Mouse (Mus musculus) kidney, embryonic 15.5 days (tissue): ENCODE measurements at regions not wholly inside any gene's neighbourhood (a gene's known extent, or its start where the extent isn't known, plus 50 kb on each side); places are given as distances from the start of the nearest gene placed in this dataset.

Source experiments
- ATAC-seq: fragments of 200-750 bp; cut with Nextera tagmentation; replicated peaks from 2 replicates; pipeline ENCODE4 v1.8.0; 2017; ENCODE audit warnings: moderate TSS enrichment; ENCODE audit not compliant: low FRiP score
- H3K27ac ChIP-seq: fragments of 300-500 bp; sonication (generic); 2 replicates; pipeline ENCODE4 v1.5.1; 2015; ENCODE audit warnings: mild to moderate bottlenecking, inconsistent platforms
- H3K27me3 ChIP-seq: fragments of 300-500 bp; sonication (generic); 2 replicates; pipeline ENCODE4 v1.6.1; 2015; ENCODE audit warnings: inconsistent platforms
- H3K36me3 ChIP-seq: fragments of 300-500 bp; sonication (generic); 2 replicates; pipeline ENCODE4 v1.6.1; 2015; ENCODE audit warnings: inconsistent platforms
- H3K4me1 ChIP-seq: fragments of 300-500 bp; sonication (generic); 2 replicates; pipeline ENCODE4 v1.6.1; 2015; ENCODE audit warnings: inconsistent platforms
- H3K4me2 ChIP-seq: fragments of 300-500 bp; sonication (generic); 2 replicates; pipeline ENCODE4 v1.6.1; 2015; ENCODE audit warnings: moderate library complexity, mild to moderate bottlenecking, inconsistent platforms
- H3K4me3 ChIP-seq: fragments of 300-500 bp; sonication (generic); replicated peaks from 2 replicates; pipeline ENCODE4 v1.5.1; 2015; ENCODE audit warnings: mild to moderate bottlenecking, inconsistent platforms
- H3K9ac ChIP-seq: fragments of 300-500 bp; sonication (generic); 2 replicates; pipeline ENCODE4 v1.6.1; 2015; ENCODE audit warnings: mild to moderate bottlenecking, inconsistent platforms
- H3K9me3 ChIP-seq: fragments of 300-500 bp; sonication (generic); replicated peaks from 2 replicates; pipeline ENCODE4 v1.6.1; 2016; ENCODE audit warnings: inconsistent platforms
- WGBS: fragments of 180-500 bp; shearing (Covaris S2); methylation state at CpG from one replicate; pipeline ENCODE4 v1.1.7; 2015; ENCODE audit warnings: mixed read lengths; 5-methylcytosine and 5-hydroxymethylcytosine counted together

GRCm38 (mm10) chr13:102060213-102060612, 292.2 kb upstream of the Pik3r1 start:
- no peaks in the 10 kb centered on the region for H3K36me3 ChIP-seq
- WGBS: 96% methylated on average over 3 of the region's 3 CpGs
- H3K4me3 ChIP-seq: no peak overlapping the region
- 0 out of 2 replicates have a peak, but pooled peaks cover 9% of the 10 kb centered on the region for H3K4me1 ChIP-seq
- H3K27ac ChIP-seq: no peak overlapping the region
- H3K4me2 ChIP-seq: no peak overlapping the region
- no peaks in the 10 kb centered on the region for H3K27me3 ChIP-seq
- no peak for ATAC-seq
- H3K9me3 ChIP-seq: no peaks in the 10 kb centered on the region
- no peak overlapping the region for H3K9ac ChIP-seq

GRCm38 (mm10) chr13:102064590-102065273, 296.7 kb upstream of the Pik3r1 start:
- ATAC-seq: no peak
- no peak overlapping the region for H3K4me2 ChIP-seq
- H3K36me3 ChIP-seq: no peaks in the 10 kb centered on the region
- no peak overlapping the region for H3K4me3 ChIP-seq
- 0 out of 2 replicates have a peak, but pooled peaks cover 9% of the 10 kb centered on the region for H3K4me1 ChIP-seq
- H3K9ac ChIP-seq: no peak overlapping the region
- no peak overlapping the region for H3K27ac ChIP-seq
- no peaks in the 10 kb centered on the region for H3K27me3 ChIP-seq
- no peaks in the 10 kb centered on the region for H3K9me3 ChIP-seq
- WGBS: 24% methylated on average over 7 of the region's 7 CpGs

- H3K4me3 ChIP-seq: no peak overlapping the region
- ATAC-seq: no peak
- H3K9me3 ChIP-seq: no peaks in the 10 kb centered on the region
- H3K27me3 ChIP-seq: no peaks in the 10 kb centered on the region
- no peak overlapping the region for H3K9ac ChIP-seq
- H3K27ac ChIP-seq: no peak overlapping the region
- 59% methylated on average over 5 of the region's 5 CpGs for WGBS
- no peaks in the 10 kb centered on the region for H3K36me3 ChIP-seq
- H3K4me1 ChIP-seq: 0 out of 2 replicates have a peak, but pooled peaks cover 9% of the 10 kb centered on the region
- H3K4me2 ChIP-seq: no peak overlapping the region
These were observed 297.2 kb upstream of the Pik3r1 start for GRCm38 (mm10) chr13:102065274-102065640.

GRCm38 (mm10) chr13:102065796-102066195, 297.8 kb upstream of the Pik3r1 start:
- Histone ChIP-seq H3K27me3 (no peaks in the 10 kb centered on the region), H3K4me2 (no peak overlapping the region), H3K9ac (no peak overlapping the region), H3K27ac (no peak overlapping the region), H3K9me3 (no peaks in the 10 kb centered on the region), H3K4me1 (0 out of 2 replicates have a peak, but pooled peaks cover 9% of the 10 kb centered on the region), H3K36me3 (no peaks in the 10 kb centered on the region), H3K4me3 (no peak overlapping the region)
- ATAC-seq: no peak
- WGBS: 80% methylated on average over 5 of the region's 5 CpGs

- Histone ChIP-seq H3K36me3 (no peaks in the 10 kb centered on the region), H3K4me1 (no peaks in the 10 kb centered on the region), H3K9me3 (no peaks in the 10 kb centered on the region), H3K9ac (no peak overlapping the region), H3K4me3 (no peak overlapping the region), H3K4me2 (no peak overlapping the region), H3K27ac (no peak overlapping the region), H3K27me3 (no peaks in the 10 kb centered on the region)
- no peak for ATAC-seq
- WGBS: 53% methylated on average over 3 of the region's 3 CpGs
These were observed 302.7 kb upstream of the Pik3r1 start for GRCm38 (mm10) chr13:102070740-102071139.

- no peak overlapping the region for H3K4me2 ChIP-seq
- H3K9ac ChIP-seq: no peak overlapping the region
- no peaks in the 10 kb centered on the region for H3K4me1 ChIP-seq
- 66% methylated on average over 4 of the region's 4 CpGs for WGBS
- ATAC-seq: no peak
- H3K27me3 ChIP-seq: no peaks in the 10 kb centered on the region
- no peaks in the 10 kb centered on the region for H3K36me3 ChIP-seq
- no peaks in the 10 kb centered on the region for H3K9me3 ChIP-seq
- H3K27ac ChIP-seq: no peak overlapping the region
- no peak overlapping the region for H3K4me3 ChIP-seq
These were observed 304.3 kb upstream of the Pik3r1 start for GRCm38 (mm10) chr13:102072366-102072765.

- no peak overlapping the region for H3K27ac ChIP-seq
- H3K4me2 ChIP-seq: no peak overlapping the region
- no peak overlapping the region for H3K9ac ChIP-seq
- 57% methylated on average over 1 of the region's 1 CpGs for WGBS
- H3K27me3 ChIP-seq: no peaks in the 10 kb centered on the region
- H3K4me3 ChIP-seq: no peak overlapping the region
- no peaks in the 10 kb centered on the region for H3K9me3 ChIP-seq
- no peaks in the 10 kb centered on the region for H3K36me3 ChIP-seq
- no peaks in the 10 kb centered on the region for H3K4me1 ChIP-seq
- ATAC-seq: no peak
These were observed 319.7 kb upstream of the Pik3r1 start for GRCm38 (mm10) chr13:102087766-102088165.

- no peaks in the 10 kb centered on the region for H3K9me3 ChIP-seq
- no peak for ATAC-seq
- no peak overlapping the region for H3K9ac ChIP-seq
- WGBS: 42% methylated on average over 5 of the region's 5 CpGs
- H3K4me2 ChIP-seq: no peak overlapping the region
- H3K27ac ChIP-seq: no peak overlapping the region
- H3K4me1 ChIP-seq: no peaks in the 10 kb centered on the region
- no peak overlapping the region for H3K4me3 ChIP-seq
- no peaks in the 10 kb centered on the region for H3K36me3 ChIP-seq
- no peaks in the 10 kb centered on the region for H3K27me3 ChIP-seq
These were observed 321.5 kb upstream of the Pik3r1 start for GRCm38 (mm10) chr13:102089551-102089950.

- H3K4me3 ChIP-seq: no peak overlapping the region
- H3K9ac ChIP-seq: no peak overlapping the region
- H3K4me1 ChIP-seq: no peaks in the 10 kb centered on the region
- H3K27ac ChIP-seq: no peak overlapping the region
- H3K27me3 ChIP-seq: no peaks in the 10 kb centered on the region
- H3K9me3 ChIP-seq: no peaks in the 10 kb centered on the region
- no peak for ATAC-seq
- no peaks in the 10 kb centered on the region for H3K36me3 ChIP-seq
- 81% methylated on average over 4 of the region's 4 CpGs for WGBS
- no peak overlapping the region for H3K4me2 ChIP-seq
These were observed 326.2 kb upstream of the Pik3r1 start for GRCm38 (mm10) chr13:102094193-102094592.

GRCm38 (mm10) chr13:102103161-102103560, 335.1 kb upstream of the Pik3r1 start:
- Histone ChIP-seq H3K4me1 (no peaks in the 10 kb centered on the region), H3K9me3 (no peaks in the 10 kb centered on the region), H3K9ac (no peak overlapping the region), H3K27me3 (no peaks in the 10 kb centered on the region), H3K27ac (no peak overlapping the region), H3K4me3 (no peak overlapping the region), H3K36me3 (no peaks in the 10 kb centered on the region), H3K4me2 (no peak overlapping the region)
- no peak for ATAC-seq
- WGBS: 80% methylated on average over 1 of the region's 1 CpGs

- no peak overlapping the region for H3K4me2 ChIP-seq
- no peaks in the 10 kb centered on the region for H3K36me3 ChIP-seq
- no peak for ATAC-seq
- H3K27me3 ChIP-seq: no peaks in the 10 kb centered on the region
- no peak overlapping the region for H3K27ac ChIP-seq
- WGBS: 61% methylated on average over 1 of the region's 1 CpGs
- H3K4me3 ChIP-seq: no peak overlapping the region
- H3K9ac ChIP-seq: no peak overlapping the region
- H3K4me1 ChIP-seq: no peaks in the 10 kb centered on the region
- no peaks in the 10 kb centered on the region for H3K9me3 ChIP-seq
These were observed 338.2 kb upstream of the Pik3r1 start for GRCm38 (mm10) chr13:102106188-102106587.

GRCm38 (mm10) chr13:102108204-102108603, 340.2 kb upstream of the Pik3r1 start:
- Histone ChIP-seq H3K4me3 (no peak overlapping the region), H3K36me3 (no peaks in the 10 kb centered on the region), H3K9me3 (no peaks in the 10 kb centered on the region), H3K27ac (no peak overlapping the region), H3K4me2 (no peak overlapping the region), H3K4me1 (no peaks in the 10 kb centered on the region), H3K9ac (no peak overlapping the region), H3K27me3 (no peaks in the 10 kb centered on the region)
- WGBS: 47% methylated on average over 1 of the region's 1 CpGs
- ATAC-seq: no peak

- Histone ChIP-seq H3K4me2 (no peak overlapping the region), H3K9ac (no peak overlapping the region), H3K36me3 (no peaks in the 10 kb centered on the region), H3K4me1 (no peaks in the 10 kb centered on the region), H3K27me3 (no peaks in the 10 kb centered on the region), H3K27ac (no peak overlapping the region), H3K4me3 (no peak overlapping the region), H3K9me3 (no peaks in the 10 kb centered on the region)
- no peak for ATAC-seq
- WGBS: 91% methylated on average over 3 of the region's 3 CpGs
These were observed 340.9 kb upstream of the Pik3r1 start for GRCm38 (mm10) chr13:102108916-102109315.
